Mouse (Mus musculus): ENCODE data around the gene Gna15.

Gna15 gene

DNA sequence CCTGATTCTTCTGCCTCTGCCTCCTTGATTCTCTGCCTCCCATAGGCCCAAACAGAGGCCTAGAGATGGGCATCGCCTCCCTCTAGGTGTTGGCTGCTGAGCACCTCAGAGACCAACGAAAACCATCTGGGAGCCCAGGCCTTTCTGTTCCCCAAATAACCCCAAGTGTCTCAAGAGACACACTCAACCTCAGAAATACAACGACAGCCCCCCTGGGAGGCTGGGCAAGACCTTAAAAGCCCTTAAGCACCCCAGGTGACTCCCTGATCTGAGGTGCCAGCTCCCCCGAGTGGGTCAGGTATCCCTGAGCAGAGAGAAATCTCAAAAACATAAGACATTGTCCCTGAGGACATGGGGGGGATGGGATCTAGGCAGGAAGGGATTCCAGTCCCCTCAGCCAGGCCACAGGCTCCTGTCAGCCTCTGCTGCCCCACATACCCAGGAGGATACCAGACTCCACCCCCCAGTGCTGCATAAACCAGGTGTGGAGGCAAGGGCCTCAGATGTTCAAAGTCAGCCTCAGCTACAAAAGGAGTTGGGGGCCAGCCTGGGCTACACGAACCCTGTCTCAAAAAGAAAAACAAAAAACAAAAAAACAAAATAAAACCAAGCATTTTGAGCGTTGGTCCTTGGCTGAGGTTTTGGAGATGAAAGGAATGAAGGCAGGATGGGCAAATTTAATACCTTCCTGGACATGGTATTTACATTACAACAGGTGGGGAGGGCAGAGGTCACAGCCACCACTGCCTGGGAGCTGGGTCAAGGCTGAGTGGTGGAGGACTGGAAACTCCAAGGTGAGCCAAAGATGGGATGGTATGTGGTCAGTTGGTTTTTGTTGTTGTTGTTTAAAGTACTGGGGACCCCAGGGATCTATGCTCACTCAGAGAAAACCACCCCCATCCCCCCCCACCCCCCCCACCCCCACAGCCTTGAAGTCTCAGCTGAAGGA lies 30.1 kb upstream of the Gna15 start:
- no peak for DNase-seq

DNA sequence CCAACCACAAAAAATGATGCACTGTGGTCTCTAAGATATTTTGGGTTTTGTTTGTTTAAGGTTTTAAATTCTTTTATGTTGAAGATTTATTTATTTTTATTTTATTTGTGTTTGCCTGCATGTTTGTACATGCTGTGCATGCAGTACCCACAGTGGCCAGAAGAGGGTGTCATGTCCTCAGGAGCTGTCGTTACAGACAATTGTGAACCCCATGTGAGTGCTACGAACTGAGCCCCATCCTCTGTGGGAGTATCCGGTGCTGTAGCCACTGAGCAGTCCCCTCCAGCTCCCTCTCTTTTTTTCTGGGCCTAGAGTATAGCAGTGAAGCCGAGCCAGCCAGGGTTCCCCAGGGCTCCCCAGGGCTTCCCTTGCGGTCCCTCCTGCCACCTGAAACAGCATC lies 29.2 kb upstream of the Gna15 start:
- DNase-seq: peak in 1 of 2 experiments; percentile 48

- DNase-seq: peak; percentile 83 to 89
Measured at GRCm38 (mm10) chr10:81551597-81552102, 27.6 kb upstream of the Gna15 start.

- peak; percentile 82 to 83 for DNase-seq
Measured at GRCm38 (mm10) chr10:81550257-81550656, 26.2 kb upstream of the Gna15 start.

GRCm38 (mm10) chr10:81548944-81549343 lies 24.9 kb upstream of the Gna15 start:
- no peak for DNase-seq

- no peak for DNase-seq
Measured at GRCm38 (mm10) chr10:81546788-81547571, 23.0 kb upstream of the Gna15 start.

DNA sequence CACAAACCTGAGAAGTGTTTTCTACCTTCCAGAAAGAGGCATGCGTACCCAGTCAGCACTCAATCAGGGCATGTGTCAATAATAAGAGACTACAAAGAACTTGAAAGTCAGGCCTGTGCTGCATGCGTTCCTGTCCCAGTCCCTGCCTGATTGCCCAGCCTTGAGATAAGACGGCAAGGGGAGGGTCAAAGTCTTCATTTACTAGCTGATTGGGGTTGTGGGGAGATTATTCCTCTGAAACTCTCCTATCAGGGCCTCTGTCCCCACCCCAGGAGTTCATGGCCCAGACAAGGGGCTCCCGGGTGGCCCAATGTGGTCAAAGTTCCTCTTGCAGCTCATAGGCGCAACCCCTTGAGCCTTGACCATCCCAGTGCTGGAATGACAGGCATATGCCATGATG lies 22.3 kb upstream of the Gna15 start:
- no peak for DNase-seq

DNA sequence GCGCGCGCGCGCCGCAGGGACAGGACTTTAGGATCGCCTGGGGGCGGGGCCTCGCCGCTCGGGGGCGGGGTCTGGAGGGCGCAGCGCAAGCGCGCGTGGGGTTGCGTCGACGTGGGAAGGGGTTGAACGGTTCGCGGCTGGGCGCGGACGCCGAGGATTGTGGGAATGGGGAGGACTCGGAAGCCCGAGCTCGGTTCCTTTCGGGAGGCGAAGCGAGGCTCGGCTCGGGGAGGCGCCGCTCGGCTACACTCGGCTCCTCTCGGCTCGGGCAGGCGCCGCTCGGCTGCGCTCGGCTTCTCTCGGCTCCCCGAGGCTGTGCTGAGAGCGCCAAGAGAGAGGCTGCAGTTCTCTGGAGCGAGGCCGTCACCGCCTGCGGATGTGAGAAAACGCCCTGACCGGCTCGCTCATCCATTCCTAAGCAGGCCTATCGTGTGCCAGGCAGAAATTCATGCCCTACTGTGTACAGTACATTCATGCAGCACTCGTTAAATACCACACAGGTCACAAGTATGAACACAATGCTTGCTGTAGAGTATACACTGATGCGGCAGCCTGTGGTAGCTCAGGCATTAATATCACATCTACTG lies 21.2 kb upstream of the Gna15 start, which contains the start of gene Gna11:
Gene Gna11 (minus strand): TSS at position 30 of the 587 bp plus-strand sequence.
- DNase-seq: peak; percentile 100

DNA sequence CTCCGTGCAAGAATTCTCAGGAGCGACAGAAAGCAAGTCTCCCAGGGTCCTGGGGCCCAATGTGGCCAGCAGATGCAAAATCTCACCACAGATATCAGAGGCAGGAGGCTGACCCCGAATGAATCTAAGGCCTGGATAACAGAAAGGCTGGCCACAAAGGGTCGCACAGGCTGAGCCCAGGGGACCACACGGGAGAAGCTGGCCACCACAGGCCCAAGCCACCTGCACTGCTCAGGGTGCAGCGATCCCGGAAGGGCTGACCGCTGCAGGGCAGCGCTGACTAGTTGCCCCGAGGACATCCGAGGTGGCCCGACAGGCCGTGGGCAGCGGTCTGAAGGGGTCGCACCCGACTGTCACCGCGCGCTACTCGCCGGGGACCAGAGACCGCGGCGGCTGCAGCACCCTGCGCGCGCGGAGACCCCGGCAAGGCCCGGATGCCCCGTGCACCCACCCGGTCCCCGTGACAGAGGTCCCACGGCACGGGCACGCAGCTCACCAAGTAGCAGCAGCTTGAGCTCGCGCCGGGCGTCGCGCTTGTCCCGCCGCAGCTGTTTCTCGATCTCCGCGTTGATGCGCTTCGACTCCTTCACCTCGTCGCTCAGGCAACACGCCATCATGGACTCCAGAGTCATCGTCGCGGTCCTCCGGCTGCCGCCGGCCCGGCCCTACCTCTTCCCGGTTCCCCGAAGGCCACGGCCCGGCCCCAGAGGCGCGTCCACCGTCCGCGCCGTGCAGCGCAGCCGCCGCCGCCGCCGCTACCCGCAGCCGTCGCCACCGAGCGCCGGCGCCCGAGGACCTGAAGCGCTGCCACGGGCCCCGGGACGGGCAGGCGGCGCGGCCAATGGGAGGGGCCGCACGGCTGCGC lies 20.5 kb upstream of the Gna15 start:
- DNase-seq: no peak

DNA sequence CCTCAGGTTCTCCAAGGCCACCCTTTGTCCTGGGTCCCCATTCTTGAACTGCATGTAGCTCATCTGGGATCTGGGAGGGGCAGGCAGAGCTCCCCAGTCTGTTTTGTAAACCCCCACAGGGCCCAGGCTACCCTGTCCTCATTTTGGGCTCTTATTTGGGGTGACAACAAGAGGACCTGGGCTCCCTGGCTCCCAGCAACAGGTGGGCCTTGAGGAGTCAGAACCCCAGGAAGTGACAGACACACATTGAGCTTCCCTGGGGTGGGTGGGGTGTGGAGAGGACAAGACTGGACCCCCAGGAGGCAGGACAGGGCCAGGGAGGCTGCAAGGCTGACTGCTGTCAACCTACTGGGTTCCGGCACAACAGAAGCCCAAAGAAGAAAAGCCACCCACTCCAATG lies 19.6 kb upstream of the Gna15 start:
- DNase-seq: no peak

GRCm38 (mm10) chr10:81542727-81543460 lies 18.9 kb upstream of the Gna15 start:
- DNase-seq: no peak

DNA sequence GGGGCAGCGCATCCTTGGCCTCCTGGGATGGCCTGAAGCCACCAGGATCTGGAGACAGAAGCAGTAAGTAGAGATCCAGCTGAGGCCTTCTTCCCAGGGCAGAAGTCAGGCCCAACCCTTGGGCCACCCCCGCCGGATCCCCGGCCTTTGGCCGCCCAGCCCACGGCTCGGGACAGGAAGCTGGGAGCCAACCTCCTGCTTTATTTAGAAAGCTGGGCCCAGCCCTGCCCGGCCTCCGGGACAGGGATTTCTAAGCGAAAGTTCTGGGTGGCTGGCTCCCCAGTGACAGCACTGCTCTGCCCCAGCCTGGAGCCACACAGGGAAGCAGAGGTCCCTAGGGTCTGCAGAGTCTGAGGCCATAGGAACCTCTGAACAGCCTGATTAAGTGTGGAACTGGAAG lies 17.8 kb upstream of the Gna15 start:
- no peak for DNase-seq

GRCm38 (mm10) chr10:81541363-81541762 lies 17.3 kb upstream of the Gna15 start:
- DNase-seq: no peak

- no peak for DNase-seq
Measured at GRCm38 (mm10) chr10:81538321-81539048, 14.5 kb upstream of the Gna15 start.

GRCm38 (mm10) chr10:81537429-81537828 lies 13.4 kb upstream of the Gna15 start:
- DNase-seq: no peak

DNA sequence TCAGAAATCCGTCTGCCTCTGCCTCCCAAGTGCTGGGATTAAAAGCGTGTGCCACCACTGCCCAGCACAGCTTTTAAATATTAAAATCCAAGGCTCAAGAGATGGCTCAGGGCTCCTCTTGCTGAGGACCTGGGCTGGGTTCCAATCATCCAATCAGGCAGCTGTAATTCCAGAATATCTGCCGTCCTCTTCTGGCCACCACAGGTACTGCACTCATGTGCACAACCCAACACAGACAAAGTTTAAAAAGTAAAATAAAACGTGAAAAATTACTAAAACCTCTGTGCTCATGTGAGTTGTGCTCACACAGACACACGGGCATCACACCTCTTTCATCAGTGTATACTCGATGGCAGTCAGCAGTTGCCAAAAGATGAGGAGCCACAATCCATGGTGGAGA lies 12.7 kb upstream of the Gna15 start:
- no peak for DNase-seq

DNA sequence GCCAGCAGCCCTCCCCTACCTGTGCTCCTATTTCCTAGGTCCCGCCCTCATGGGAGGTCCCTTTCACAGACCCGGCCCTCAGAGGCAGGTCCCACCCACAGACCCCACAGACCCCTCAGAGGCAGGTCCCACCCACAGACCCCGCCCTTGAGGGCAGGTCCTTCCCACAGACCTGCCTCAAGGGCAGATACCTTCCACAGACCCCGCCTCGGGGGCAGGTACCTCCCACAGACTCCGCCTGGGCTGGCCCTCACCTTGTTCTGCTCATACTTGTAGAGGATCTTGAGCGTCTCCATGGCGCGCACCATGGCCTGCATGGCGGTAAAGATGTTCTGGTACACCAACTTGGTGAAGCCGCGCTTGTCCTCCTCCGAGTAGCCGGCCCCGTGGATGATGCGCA lies 10.8 kb upstream of the Gna15 start:
- no peak for DNase-seq

GRCm38 (mm10) chr10:81526779-81527178 lies 2.8 kb upstream of the Gna15 start:
- DNase-seq: peak; percentile 83 to 86

DNA sequence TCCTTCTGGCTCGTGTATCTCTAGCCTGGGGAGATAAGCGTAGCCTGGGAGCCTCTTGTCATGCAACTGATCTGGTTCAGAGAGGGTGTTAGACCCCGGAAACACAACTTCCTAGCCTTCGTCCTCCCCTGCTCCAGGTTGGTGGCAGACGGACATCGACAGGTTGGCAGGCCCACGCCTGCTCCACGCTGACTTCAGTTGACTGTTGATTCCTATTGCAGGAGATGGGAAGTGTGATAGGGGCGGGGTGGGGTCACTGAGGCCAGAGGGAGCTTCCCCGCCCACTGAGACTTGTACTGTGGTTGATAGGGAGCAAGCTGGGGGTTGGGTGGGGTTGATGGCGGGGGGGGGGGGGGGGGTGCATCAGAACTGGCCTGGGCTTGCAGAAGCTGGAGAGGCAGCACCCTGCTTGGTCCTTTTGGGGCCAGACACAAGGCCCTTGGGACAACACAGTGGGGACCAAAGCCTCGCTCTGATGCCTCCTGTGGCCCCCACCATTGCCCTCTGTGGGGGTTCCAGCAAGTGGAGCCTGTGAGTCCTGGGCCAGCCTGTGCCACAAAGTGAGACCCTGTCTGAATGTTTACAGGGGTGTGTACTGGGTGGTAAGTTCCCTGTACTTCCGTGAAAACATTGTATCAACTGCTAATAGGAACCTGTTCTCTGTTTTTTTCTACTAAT lies 1.1 kb upstream of the Gna15 start:
- no peak for DNase-seq

- no peak for DNase-seq
Measured at GRCm38 (mm10) chr10:81523570-81523969, 455 bp downstream of the Gna15 start.

All from thymus, postnatal 36 days (tissue).